Mouse (Mus musculus): Measurements from ENCODE around the gene Atraid.

The Atraid gene

GRCm38 (mm10) chr5:31094799-31095691, 46.9 kb downstream of the Atraid start:
- peak; percentile 35 for DNase-seq (ENCODE audit: low spot score)

GRCm38 (mm10) chr5:31095711-31096480, 47.8 kb downstream of the Atraid start:
- DNase-seq (ENCODE audit: low spot score), result no peak
